Mouse (Mus musculus) gastrocnemius, adult 18-20 months (tissue): ENCODE measurements around the gene Klhl31. TPM values are rescaled to one million over a fixed set of nuclear protein-coding genes. Genes with fewer than 3 reads are reported as not detected.

Experiments
- DNase-seq: peaks from one replicate; pipeline ENCODE4 v3.0.0; 2021; ENCODE audit warnings: low spot score
- total RNA-seq, 2 experiments: library from RNA; stranded (reverse); gene quantifications; 2 replicates each; pipeline ENCODE4 v1.2.3; 2021

Klhl31 gene
- total RNA-seq, 2 experiments from 2014 or later: 577 to 615 TPM

DNA sequence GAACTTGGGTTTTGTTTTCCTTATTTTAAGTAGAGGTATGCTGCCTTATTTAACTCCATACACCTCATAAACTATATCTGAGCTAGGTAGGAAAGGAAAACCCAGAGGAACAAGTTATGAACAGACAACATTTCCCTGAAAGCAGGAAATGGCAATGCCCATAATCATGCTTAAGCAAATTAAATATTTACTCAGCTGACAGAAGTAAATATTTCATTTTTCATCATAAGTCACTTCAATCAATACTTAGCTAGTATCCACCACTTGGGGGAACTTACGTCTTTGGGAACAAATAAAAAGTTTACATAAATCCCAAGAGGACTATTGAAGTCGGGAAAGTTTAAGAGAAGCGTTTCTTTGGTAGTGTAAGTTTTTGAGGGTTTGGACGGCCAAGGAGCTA lies 67.2 kb downstream of the Klhl31 start:
- no peak for DNase-seq

GRCm38 (mm10) chr9:77704108-77704507 lies 67.8 kb downstream of the Klhl31 start:
- no peak for DNase-seq

GRCm38 (mm10) chr9:77706515-77706914 lies 70.2 kb downstream of the Klhl31 start:
- DNase-seq: no peak

- no peak for DNase-seq
These were observed 71.3 kb downstream of the Klhl31 start for GRCm38 (mm10) chr9:77707433-77708139.

- DNase-seq: no peak
These were observed 72.7 kb downstream of the Klhl31 start for GRCm38 (mm10) chr9:77708950-77709349.

Other genes starting within 250 kb of the Klhl31 start
- gene Lrrc1, start 91.6 kb upstream of the Klhl31 start, total RNA-seq: 1 to 10 TPM in 1 of 2 experiments, under 1 TPM in 1; 0.47 to 1.2 TPM
- 10 to 100 TPM in 1 of 2 experiments, 1 to 10 TPM in 1; 9.1 to 10.6 TPM for gene Gclc, start 118.0 kb downstream of the Klhl31 start, total RNA-seq